Mouse (Mus musculus): Measurements from ENCODE around the gene Reg4. TPM values are rescaled to one million over a fixed set of nuclear protein-coding genes. Genes with fewer than 3 reads are reported as not detected.

Gene Reg4
- not detected for total RNA-seq (2021)

DNA sequence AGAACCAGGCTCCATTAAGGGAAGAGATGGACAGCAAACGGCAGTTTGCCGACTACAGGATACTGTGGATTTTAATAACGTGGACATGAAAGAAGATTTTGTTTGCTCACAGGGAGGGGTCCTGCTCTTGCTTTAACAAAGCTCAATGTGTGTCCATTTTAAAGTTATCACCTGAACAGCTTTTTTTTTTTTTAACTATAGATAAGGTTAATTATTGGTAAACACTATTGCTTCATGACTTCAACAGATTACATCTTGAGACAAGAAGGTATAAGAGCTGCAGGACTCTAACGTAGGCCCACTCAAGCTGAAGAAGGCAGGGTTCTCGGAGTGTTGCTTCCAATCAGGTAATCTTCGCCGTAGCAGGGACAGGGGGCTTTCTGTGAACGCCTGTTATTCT is at the start of gene Reg4:
TSS of gene Reg4 (plus strand) at position 301 of the 400 bp plus-strand sequence.
- intact Hi-C loops (cut with DNase I), result loop anchor here (5.0 kb wide), 1 partner anchor 160 kb away; no protein-coding TSS in a partner anchor
- no peak for DNase-seq (ENCODE audit: low spot score in 2 of 2)

DNA sequence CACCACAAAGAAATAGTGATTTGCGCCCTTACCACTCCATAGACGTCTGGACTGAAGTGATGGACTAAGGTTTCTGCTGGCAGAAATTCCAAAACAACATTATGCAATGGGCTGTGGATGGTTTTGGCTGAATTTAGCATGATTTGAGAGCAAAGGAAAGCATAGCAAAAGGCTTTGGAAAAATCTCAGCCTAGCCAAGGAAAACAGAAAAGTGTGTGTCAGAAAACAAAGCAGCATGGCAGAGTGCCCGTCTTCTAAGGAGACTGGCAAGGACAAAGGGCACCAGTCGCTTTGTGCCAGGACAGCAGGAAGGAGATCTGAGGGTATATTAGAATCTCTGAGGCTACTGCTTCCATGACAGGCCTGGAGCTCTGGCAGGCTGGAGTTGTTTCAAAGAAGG is 43.6 kb upstream of the Reg4 start:
- DNase-seq (ENCODE audit: low spot score in 2 of 2), result peak in 1 of 2 experiments; percentile 62
- intact Hi-C loops (cut with DNase I), result no loop called here

DNA sequence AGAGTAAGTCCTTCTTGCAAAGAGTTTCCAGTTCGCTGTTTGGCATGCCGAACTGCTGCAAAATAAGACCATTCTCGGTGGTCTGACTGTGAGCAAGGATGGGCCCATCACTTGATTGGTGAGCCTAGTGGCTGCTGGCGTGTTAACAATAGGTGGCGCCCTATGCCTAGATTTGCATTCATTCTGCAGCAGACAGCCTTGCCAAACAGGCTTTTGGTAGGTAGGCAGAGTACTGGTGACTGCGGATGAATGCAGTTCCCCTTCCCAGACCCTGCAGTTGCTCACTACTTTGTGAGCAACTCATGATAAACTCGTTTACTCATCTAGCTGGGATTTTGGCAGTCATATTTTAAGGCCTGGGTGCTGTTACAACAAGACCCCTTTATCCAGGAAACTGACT is 41.2 kb upstream of the Reg4 start:
- intact Hi-C loops (cut with DNase I), result no loop called here
- DNase-seq (ENCODE audit: low spot score in 2 of 2), result peak; percentile 24 to 31

DNA sequence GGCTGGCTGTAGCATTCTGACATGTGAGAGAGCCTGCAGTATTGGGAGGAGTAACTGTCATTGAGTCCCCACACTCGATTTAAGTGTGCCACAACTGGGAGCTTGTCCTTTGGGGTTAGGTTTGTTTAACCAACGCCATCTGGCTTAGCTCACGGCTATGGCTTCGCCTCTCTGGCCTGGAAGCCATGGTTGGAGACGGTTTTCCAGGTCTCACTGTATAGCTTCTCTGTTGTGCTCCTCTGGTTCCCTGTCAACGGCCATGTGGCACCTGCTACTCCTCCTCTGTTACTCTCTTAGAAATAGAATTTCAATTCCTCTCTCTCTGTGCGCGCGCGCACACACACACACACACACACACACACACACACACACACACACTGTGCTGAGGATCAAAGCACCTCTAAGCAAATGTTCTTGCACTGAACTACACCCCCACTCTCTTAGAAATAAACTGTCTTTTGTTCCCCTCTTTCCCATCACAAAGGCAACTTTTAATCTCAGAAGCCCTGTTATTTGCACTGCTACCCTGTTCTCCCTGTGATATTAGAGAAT is 36.7 kb upstream of the Reg4 start:
- intact Hi-C loops (cut with DNase I), result no loop called here
- no peak for DNase-seq (ENCODE audit: low spot score in 2 of 2)

DNA sequence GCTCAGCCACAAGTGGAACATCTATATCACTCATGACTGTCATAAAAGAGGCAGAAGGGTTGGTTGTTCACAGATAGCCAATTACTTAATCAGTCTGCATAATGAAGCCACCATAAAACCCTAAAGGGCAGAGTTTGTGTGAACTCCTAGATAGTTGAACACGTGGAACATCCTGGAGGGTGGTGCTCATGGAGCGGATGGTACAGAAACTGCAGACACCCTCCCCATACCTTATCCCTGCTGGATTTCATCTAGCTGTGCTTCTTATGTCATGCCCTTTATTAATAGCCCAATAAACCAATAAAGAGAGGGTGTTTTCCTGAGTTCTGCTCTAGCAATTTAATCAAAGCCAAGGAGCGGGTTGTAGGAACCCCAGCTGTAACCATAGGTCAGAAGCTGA is 34.2 kb upstream of the Reg4 start:
- intact Hi-C loops (cut with DNase I), result no loop called here
- DNase-seq (ENCODE audit: low spot score in 2 of 2), result no peak

DNA sequence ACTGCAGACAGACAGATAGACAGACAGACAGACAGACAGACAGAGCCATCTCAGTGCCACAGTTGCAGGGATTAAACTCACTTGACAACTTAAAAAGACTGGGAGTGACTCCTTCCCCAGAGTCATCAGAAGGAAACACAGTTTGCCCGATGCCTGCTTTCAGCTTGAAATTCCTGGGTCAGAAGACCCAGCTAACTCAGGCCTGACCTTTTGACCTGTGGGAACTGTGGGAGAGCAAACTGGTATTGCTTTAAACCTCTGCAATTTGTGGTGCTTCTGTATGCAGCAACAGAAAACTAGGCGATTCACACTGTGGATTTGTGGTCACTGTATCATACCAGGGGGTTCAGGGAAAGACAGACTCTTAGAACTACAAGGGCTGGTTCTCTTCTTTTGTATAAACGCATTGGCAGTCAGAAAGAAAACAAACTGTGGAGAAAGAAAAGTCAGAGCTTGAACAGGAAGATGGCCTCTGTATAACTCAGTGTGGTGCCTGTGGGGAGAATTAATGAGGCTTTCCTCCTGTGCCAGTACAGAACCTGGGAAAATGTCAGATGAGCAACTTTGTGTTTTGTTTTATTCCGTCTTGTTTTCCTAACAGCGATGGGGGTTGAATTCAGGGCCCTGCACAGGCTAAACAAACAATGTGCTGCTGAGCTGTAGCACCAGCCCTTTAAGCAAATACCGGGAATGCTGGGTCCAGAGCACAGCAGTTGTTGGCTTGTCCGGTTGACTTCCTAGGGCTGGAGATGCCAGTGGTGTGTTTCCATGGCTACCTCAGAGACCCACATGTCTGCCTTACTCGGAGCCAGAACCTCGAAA is 24.0 kb upstream of the Reg4 start:
- no peak for DNase-seq (ENCODE audit: low spot score in 2 of 2)
- intact Hi-C loops (cut with DNase I), result no loop called here

DNA sequence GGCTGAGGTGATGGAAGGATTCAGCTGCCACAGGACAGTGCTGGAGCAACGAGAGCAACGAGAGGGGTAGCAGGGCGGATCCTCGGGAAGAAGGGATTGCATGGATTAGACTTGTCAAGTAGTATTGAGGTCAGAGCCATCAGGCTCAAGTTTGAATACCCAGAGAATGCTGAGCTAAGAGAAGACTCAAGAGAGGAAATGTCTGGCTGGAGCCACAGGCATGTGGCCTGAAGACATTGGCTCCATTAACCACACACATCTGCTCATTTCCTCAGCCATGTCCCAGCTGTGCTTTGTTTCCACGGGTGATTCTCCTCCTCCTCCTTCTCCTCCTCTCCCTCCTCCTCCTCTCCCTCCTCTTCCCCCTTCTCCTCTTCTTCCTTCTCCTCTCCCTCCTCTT is 22.2 kb upstream of the Reg4 start:
- DNase-seq (ENCODE audit: low spot score in 2 of 2), result no peak
- intact Hi-C loops (cut with DNase I), result no loop called here

DNA sequence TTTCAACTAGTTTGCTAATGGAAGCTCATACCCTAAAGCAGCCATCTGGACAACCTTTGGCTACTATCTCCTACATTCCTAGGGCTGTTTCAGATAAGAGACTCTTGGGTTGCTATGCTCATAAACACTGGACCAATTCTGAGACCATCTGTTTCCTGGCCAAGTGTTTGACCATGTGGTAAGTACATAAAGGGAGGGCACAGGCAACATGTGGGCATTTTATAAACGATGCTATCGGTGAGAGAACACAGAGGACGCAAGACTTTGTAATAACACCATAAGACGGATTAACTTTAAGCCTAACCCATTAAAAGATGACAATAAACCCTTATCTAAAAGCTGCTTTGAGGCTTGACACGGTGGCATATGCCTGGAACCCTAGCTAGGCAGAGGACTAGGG is 18.7 kb upstream of the Reg4 start:
- intact Hi-C loops (cut with DNase I), result no loop called here
- DNase-seq (ENCODE audit: low spot score in 2 of 2), result no peak

DNA sequence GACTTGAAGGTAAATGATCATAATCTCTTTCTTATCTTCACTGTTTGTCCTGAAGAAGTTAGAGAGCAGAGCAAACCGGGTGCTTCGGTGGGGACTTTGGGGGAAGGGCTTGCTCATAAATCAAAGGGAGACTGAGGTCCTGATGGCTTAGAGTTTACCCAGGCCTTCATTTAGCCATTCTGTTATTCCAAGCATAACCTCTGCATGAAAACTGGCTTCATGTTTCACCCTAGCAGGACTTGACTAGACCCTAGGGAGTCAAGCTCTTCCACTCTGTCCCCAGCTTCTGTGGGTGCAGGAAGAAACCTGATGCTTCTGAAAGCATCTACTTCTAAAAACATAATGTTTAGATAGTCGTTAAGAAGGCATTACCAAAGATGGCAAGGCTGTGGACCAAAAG is 15.0 kb upstream of the Reg4 start:
- intact Hi-C loops (cut with DNase I), result no loop called here
- DNase-seq (ENCODE audit: low spot score in 2 of 2), result no peak

DNA sequence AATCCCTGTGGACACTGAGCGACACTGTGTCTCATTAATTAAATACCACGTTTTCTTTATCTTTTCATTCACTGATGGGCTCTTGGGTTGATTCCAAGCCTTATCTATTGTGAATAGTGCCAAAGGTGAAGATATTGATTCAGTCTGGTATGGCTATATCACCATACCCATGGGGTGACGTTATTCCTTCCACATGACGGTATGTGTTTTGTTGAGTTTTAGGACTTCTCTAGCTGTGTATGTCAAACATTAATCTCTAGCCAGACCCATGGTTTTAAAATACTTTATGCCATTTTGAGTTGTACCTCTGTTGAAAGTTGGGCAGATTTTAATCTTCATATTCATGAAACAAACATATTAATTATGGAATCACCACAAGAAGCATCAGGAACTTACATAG is 12.8 kb upstream of the Reg4 start:
- intact Hi-C loops (cut with DNase I), result no loop called here
- no peak for DNase-seq (ENCODE audit: low spot score in 2 of 2)

DNA sequence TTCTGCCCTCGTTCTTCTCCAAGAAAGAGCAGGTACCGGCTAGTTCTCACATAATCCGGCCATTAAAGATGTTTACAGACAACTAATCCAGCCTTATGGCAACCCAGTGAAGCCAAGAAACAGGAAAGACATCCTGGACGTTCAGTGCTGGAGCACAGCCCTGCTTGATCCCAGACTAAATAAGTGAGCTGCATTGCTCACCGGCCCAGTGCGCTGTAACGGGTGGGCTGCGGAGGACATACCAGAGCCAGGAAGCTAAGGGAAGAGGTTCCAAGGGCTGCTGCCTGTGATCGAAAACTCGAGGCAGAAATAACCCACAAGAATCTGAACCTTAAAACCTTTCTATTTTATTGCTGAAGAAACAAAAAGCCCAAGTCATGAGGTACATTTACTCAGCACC is 11.1 kb upstream of the Reg4 start:
- no peak for DNase-seq (ENCODE audit: low spot score in 2 of 2)
- intact Hi-C loops (cut with DNase I), result loop anchor here (5.0 kb wide), 2 partner anchors 134 to 194 kb away; no protein-coding TSS in a partner anchor

DNA sequence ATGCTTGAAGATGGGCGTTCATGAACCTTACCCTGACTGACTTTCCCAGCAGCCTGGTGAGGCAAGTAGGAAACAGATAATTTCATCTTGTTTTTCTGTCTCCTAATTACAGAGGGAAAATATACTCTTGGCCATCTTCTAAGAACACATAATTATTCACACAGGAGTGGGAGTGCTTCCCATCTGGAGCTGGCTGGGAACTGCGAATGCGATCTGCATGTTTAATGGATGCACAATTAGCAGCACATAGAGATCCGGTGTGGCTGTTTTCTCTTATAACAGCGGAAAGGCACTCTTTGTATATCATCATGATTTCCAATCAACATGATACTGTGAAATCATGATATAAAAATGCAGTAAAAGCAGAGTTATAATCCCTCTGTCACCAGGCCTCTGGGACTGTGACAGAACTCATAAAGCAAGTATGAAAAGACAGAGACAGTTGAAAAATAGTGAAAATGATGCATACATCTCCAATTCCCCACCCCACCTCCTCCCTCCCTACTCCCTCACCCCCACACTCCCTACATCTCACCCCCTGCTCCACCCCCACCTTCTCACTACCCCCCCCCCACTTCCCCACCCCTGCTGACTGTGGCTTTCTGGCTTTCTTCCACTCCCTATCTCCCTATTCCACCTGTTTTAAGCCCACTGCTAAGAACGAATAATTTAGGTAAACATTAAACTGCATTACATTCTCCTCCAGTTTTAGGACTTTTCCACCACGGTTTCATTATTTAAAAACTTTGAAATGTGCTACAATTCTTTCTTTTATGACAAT is 10.5 kb upstream of the Reg4 start:
- peak; percentile 66 to 90 for DNase-seq (ENCODE audit: low spot score in 2 of 2)
- intact Hi-C loops (cut with DNase I), result loop anchor here (5.0 kb wide), 2 partner anchors 134 to 194 kb away; no protein-coding TSS in a partner anchor

DNA sequence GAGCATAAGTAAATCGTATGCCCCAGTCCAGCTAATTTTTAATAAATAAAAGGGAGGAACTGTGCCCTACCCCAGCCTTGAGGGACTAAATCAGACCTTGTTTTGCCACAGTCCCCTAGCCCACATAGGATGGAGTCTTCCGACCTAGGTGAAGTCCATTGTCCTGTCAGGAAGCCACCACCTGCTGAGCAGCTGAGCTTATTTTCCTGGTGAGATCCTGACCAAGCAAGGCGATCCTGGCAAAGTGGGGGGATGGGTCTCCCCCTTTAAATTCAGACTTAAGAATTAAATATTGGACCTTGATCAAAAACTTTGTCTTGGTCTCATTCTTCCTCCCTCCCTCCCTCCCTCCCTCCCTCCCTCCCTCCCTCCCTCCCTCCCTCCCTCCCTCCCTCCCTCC is 5.7 kb upstream of the Reg4 start:
- intact Hi-C loops (cut with DNase I), result no loop called here
- no peak for DNase-seq (ENCODE audit: low spot score in 2 of 2)

DNA sequence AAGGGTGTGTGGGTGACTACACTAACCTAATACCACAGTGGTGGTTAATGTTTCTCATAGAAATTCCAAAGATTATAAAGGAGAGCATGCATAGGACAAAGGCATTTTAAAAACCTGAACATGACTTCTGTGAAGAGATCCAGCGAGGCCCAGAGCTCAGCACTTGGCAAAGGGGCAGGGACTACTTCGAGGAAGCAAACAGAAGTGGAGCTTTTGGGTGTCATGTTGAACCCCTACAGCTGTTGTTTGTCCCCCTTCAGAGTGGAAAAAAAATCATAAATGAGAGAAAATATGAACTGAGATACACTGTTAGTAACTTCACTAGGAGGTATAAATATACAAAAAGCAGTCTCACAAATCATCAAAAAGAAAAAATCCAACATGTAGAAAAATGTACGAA is 1.3 kb downstream of the Reg4 start:
- DNase-seq (ENCODE audit: low spot score in 2 of 2), result no peak
- intact Hi-C loops (cut with DNase I), result loop anchor here (5.0 kb wide), 1 partner anchor 161 kb away; no protein-coding TSS in a partner anchor

DNA sequence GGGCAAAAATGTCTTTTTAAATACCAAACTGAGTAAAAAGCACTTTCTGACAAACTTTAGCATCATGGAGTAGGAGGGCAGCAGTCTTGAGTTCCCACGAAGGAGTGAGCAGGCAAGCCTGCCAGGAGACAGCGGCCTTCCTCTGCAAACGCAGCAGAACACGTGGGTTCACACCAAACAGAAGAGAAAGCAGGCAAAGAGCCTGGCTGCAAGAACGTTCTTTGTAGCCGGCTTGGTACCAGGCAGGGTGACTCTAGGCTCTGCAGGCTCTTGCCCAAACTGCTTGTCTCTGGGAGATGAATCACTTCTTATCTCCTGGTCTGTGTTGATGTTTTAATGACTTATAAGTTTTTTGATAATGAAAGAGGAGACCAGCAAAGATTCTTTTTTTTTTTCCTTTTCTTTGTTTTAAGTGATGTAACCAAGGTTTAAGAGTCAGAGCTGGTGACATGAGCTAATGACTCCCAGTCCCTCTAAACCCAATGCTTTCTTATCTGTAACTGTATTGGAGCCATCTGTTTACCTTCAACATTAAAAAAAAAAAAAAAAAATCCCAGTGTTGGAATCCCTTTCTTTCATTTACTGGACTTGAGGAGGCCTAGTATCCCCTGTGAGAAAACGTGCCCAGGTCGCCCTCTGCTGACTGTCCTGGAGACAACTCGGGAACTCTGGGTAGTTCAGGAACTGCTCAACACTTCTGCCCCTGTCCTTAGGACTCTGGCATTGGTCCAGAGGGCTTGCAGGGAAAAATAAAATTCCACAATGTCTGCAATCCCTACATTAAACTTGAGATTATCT is 2.0 kb downstream of the Reg4 start:
- DNase-seq (ENCODE audit: low spot score in 2 of 2), result peak; percentile 60 to 87
- intact Hi-C loops (cut with DNase I), result loop anchor here (1.0 to 5.0 kb wide), 3 partner anchors 45 to 295 kb away; no protein-coding TSS in a partner anchor

DNA sequence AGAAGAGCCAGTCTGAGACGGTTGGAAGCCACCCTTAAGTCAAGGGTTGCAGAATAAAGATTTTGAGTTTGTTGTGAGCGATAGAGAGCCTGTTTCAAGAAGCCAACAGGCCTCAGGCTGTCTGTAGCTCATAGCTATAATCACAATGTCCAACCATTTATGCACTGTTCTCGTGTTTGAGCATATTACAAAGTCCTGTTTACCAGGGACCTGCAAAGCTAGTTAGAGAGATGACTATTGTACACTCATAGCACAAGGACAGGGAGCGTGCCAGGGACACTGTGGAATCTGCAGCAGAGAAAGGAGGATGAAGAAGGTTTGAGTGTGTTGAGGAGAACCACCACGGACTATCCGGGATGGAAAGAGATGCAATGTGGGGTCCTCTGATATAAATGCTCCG is 3.0 kb downstream of the Reg4 start:
- DNase-seq (ENCODE audit: low spot score in 2 of 2), result no peak
- intact Hi-C loops (cut with DNase I), result loop anchor here (1.0 to 5.0 kb wide), 4 partner anchors 46 to 543 kb away; no protein-coding TSS in a partner anchor

DNA sequence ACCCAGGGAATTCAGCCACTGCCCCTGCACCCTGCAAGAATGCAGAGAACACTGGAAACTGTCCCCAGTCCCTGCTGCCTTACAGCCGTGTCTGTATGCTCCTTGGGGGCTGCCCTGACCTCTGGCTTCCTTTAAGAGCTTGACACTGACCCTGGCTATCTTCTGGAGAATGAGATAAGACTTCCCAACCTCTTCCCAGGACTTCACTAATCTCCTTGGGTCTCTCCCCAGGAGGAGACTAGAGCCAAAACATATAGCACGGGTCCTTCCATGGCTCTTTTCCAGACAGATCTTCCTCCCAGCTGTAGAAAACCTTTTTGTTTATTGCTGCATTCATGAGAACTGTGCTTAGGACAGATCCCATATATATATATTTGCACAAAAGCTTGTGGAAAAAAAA is 3.8 kb downstream of the Reg4 start:
- DNase-seq (ENCODE audit: low spot score in 2 of 2), result no peak
- intact Hi-C loops (cut with DNase I), result loop anchor here (5.0 kb wide), 1 partner anchor 543 kb away; no protein-coding TSS in a partner anchor

DNA sequence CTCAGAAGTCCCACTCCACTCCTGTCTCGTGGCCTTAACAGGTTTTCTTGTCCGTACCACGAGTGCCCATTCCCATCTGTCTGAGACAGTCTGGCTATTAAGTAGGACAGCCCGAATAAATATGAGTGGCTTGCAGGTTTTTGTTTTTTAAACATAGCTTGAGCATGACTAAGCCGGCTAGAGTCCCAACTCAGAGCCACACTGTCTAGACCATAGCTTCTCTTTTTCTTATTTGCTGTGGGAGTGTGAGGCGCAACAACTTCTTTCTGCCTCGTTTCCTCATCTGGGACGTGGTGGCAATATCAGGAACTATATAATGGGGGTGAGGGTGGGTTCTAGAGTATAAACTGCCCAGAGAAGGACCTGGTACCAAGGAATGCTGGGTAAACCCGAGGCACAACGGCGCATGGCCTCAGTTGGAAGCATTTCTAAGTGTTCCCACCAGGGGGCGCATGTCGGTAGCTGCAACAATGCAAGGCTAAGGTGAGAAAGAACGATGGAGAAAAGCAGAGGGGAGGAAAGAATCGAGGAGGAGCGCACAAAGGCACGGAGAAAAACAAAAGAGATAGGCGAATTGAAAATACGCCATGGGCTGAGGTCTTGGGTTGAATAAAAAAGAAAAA is 5.1 kb downstream of the Reg4 start:
- intact Hi-C loops (cut with DNase I), result loop anchor here (1.0 to 5.0 kb wide), 2 partner anchors 86 to 545 kb away; no protein-coding TSS in a partner anchor
- DNase-seq (ENCODE audit: low spot score in 2 of 2), result peak; percentile 78 to 81

DNA sequence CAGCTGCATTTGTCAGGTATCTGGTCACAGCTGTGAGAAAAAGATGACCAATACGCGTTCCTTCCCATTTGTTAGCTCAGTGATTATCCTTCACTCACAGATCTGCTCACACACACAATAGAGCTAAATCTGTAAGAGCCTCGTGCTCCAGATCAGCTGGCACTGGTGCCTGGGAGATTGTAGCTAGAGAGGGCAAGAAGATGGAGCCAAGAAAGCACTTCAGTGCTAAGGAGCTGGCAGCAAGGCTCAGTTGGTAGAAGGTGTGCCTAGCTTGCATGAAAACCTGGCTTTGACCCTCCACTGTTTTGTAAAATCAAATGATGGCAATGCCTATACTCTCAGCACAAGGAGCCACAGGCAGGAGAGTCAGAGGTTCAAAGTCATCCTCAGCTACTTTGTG is 5.8 kb downstream of the Reg4 start:
- intact Hi-C loops (cut with DNase I), result loop anchor here (1.0 to 5.0 kb wide), 2 partner anchors 86 to 545 kb away; no protein-coding TSS in a partner anchor
- DNase-seq (ENCODE audit: low spot score in 2 of 2), result no peak
